Mouse (Mus musculus): Measurements from ENCODE around the gene Rpl7l1. TPM values are rescaled to one million over a fixed set of nuclear protein-coding genes. Genes with fewer than 3 reads are reported as not detected.

Gene Rpl7l1
- total RNA-seq, 1 experiment from 2014 or later, result 121 TPM

- ATAC-seq (replicated peaks; ENCODE audit: insufficient number of reproducible peaks, low FRiP score, low TSS enrichment, poor library complexity, severe bottlenecking), result no peak
These were observed 33.2 kb downstream of the Rpl7l1 start for GRCm38 (mm10) chr17:46749282-46749681.

- no peak for ATAC-seq (replicated peaks; ENCODE audit: insufficient number of reproducible peaks, low FRiP score, low TSS enrichment, poor library complexity, severe bottlenecking)
These were observed 34.7 kb downstream of the Rpl7l1 start for GRCm38 (mm10) chr17:46747806-46748205.

- ATAC-seq (replicated peaks; ENCODE audit: insufficient number of reproducible peaks, low FRiP score, low TSS enrichment, poor library complexity, severe bottlenecking), result no peak
These were observed 35.2 kb downstream of the Rpl7l1 start for GRCm38 (mm10) chr17:46747234-46747633.

GRCm38 (mm10) chr17:46745506-46745905 lies 37.0 kb downstream of the Rpl7l1 start:
- ATAC-seq (replicated peaks; ENCODE audit: insufficient number of reproducible peaks, low FRiP score, low TSS enrichment, poor library complexity, severe bottlenecking), result no peak

GRCm38 (mm10) chr17:46742986-46743385 lies 39.5 kb downstream of the Rpl7l1 start:
- no peak for ATAC-seq (replicated peaks; ENCODE audit: insufficient number of reproducible peaks, low FRiP score, low TSS enrichment, poor library complexity, severe bottlenecking)

GRCm38 (mm10) chr17:46741305-46741704 lies 41.2 kb downstream of the Rpl7l1 start:
- ATAC-seq (replicated peaks; ENCODE audit: insufficient number of reproducible peaks, low FRiP score, low TSS enrichment, poor library complexity, severe bottlenecking), result no peak

GRCm38 (mm10) chr17:46736160-46736559 lies 46.3 kb downstream of the Rpl7l1 start:
- ATAC-seq (replicated peaks; ENCODE audit: insufficient number of reproducible peaks, low FRiP score, low TSS enrichment, poor library complexity, severe bottlenecking), result peak; percentile 59; the same call in 1 of the 2 replicates

- ATAC-seq (replicated peaks; ENCODE audit: insufficient number of reproducible peaks, low FRiP score, low TSS enrichment, poor library complexity, severe bottlenecking), result no peak
These were observed 47.2 kb downstream of the Rpl7l1 start for GRCm38 (mm10) chr17:46735287-46735686.

- ATAC-seq (replicated peaks; ENCODE audit: insufficient number of reproducible peaks, low FRiP score, low TSS enrichment, poor library complexity, severe bottlenecking), result no peak
These were observed 48.4 kb downstream of the Rpl7l1 start for GRCm38 (mm10) chr17:46734055-46734454.

GRCm38 (mm10) chr17:46728904-46729318 lies 53.6 kb downstream of the Rpl7l1 start, which contains the start of gene Gnmt:
Gnmt (minus strand) TSS chr17:46729168.
- no peak; the same call in 1 of the 2 replicates for ATAC-seq (replicated peaks; ENCODE audit: insufficient number of reproducible peaks, low FRiP score, low TSS enrichment, poor library complexity, severe bottlenecking)

GRCm38 (mm10) chr17:46728496-46728895 lies 54.0 kb downstream of the Rpl7l1 start:
- no peak for ATAC-seq (replicated peaks; ENCODE audit: insufficient number of reproducible peaks, low FRiP score, low TSS enrichment, poor library complexity, severe bottlenecking)

GRCm38 (mm10) chr17:46728021-46728420 lies 54.5 kb downstream of the Rpl7l1 start:
- ATAC-seq (replicated peaks; ENCODE audit: insufficient number of reproducible peaks, low FRiP score, low TSS enrichment, poor library complexity, severe bottlenecking), result no peak

GRCm38 (mm10) chr17:46727271-46727670 lies 55.2 kb downstream of the Rpl7l1 start:
- ATAC-seq (replicated peaks; ENCODE audit: insufficient number of reproducible peaks, low FRiP score, low TSS enrichment, poor library complexity, severe bottlenecking), result no peak

- no peak for ATAC-seq (replicated peaks; ENCODE audit: insufficient number of reproducible peaks, low FRiP score, low TSS enrichment, poor library complexity, severe bottlenecking)
These were observed 56.5 kb downstream of the Rpl7l1 start for GRCm38 (mm10) chr17:46725731-46726645.

- ATAC-seq (replicated peaks; ENCODE audit: insufficient number of reproducible peaks, low FRiP score, low TSS enrichment, poor library complexity, severe bottlenecking), result no peak
These were observed 57.2 kb downstream of the Rpl7l1 start for GRCm38 (mm10) chr17:46725273-46725672.

GRCm38 (mm10) chr17:46724477-46725084 lies 57.9 kb downstream of the Rpl7l1 start:
- no peak for ATAC-seq (replicated peaks; ENCODE audit: insufficient number of reproducible peaks, low FRiP score, low TSS enrichment, poor library complexity, severe bottlenecking)
